Mouse (Mus musculus) cortical plate, adult 2 months (tissue): Measurements from ENCODE around the gene BC004004.

Source experiments
- CTCF ChIP-seq: fragments of 200-500 bp; IDR thresholded peaks from 2 replicates; pipeline ENCODE4 v1.5.1; 2011; ENCODE audit warnings: mild to moderate bottlenecking, control low read depth, low read length; ENCODE audit not compliant: insufficient read depth; ENCODE audit errors: extremely low read depth
- POLR2A ChIP-seq: fragments of 200-500 bp; IDR thresholded peaks from 2 replicates; pipeline ENCODE4 v1.6.1; 2011; ENCODE audit warnings: mild to moderate bottlenecking, low read length, control low read depth; ENCODE audit not compliant: insufficient read depth; ENCODE audit errors: extremely low read depth

DNA sequence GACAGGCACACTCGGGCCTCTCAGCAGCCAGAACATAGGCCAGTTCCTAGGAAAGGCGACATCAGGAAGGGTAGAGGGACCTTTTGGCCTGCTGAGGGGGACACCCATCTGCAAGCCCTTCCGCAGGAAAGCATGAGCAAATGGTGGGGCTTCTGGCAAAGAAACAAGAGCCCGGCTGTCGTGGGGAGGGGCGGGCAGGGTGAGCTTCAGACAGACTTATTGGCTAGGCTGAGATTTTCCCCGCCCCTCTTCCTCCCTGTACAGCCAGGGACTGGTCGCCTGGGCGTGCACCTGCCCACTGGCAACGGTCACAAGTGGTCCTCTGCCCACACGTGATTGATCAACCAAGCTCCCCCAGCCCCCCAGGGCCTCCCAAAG, 87.9 kb downstream of the BC004004 start:
- no peak for TF ChIP-seq CTCF
- TF ChIP-seq POLR2A: 0 out of 2 replicates have a peak, but pooled peaks have one; percentile 12
